Mouse (Mus musculus): ENCODE results near the gene Nfkbid. TPM values are rescaled to one million over a fixed set of nuclear protein-coding genes. Genes with fewer than 3 reads are reported as not detected.

Nfkbid gene
- polyA plus RNA-seq, 1 experiment from 2014 or later, result 1.7 TPM

DNA sequence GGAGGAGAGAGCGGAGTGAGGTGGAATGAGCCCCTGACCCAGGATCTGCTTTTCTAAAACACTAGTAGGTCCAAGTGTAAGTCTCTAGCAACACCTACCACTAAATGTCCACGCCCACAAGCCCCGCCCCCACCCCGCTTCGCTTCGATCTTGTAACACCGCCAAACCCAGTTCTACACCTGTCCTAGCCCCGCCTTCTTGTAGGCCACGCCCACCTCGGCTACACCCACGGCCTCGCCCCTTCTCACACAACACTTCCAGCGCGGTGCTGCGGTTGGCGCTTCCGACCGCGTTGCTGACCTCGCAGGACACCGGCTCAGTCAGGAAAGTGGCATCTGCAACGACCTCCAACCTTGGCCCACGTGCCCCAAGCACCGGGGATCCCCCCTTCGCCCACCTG lies 32.2 kb downstream of the Nfkbid start:
- Histone ChIP-seq H3K27ac (ENCODE audit: low read depth) (no peak overlapping the region), H3K9me3 (ENCODE audit: low read depth, low read length) (no peaks in the 10 kb centered on the region), H3K4me2 (no peak overlapping the region), H3K9ac (no peak overlapping the region), H3K36me3 (ENCODE audit: insufficient read depth) (no peaks in the 10 kb centered on the region), H3K4me3 (ENCODE audit: low read depth, low read length) (no peak overlapping the region), H3K27me3 (ENCODE audit: insufficient read depth, low read length) (peaks cover 67% of the 10 kb centered on the region), H3K4me1 (ENCODE audit: insufficient read depth) (no peaks in the 10 kb centered on the region)
- 3% methylated on average over 25 of the region's 25 CpGs for WGBS
- ATAC-seq (ENCODE audit: insufficient read depth), result no peak
- DNase-seq, result peak; percentile 32
- no peak for TF ChIP-seq CTCF (IDR thresholded peaks at IDR 0.05; ENCODE audit: low read depth)

GRCm38 (mm10) chr7:30454259-30454658 lies 32.7 kb downstream of the Nfkbid start:
- no peak overlapping the region for H3K4me2 ChIP-seq
- DNase-seq, result no peak
- no peaks in the 10 kb centered on the region for H3K36me3 ChIP-seq (ENCODE audit: insufficient read depth)
- no peak for TF ChIP-seq CTCF (IDR thresholded peaks at IDR 0.05; ENCODE audit: low read depth)
- H3K4me3 ChIP-seq (ENCODE audit: low read depth, low read length), result no peak overlapping the region
- H3K27me3 ChIP-seq (ENCODE audit: insufficient read depth, low read length), result peaks cover 72% of the 10 kb centered on the region
- H3K27ac ChIP-seq (ENCODE audit: low read depth), result no peak overlapping the region
- H3K9ac ChIP-seq, result no peak overlapping the region
- no peaks in the 10 kb centered on the region for H3K4me1 ChIP-seq (ENCODE audit: insufficient read depth)
- no peak for ATAC-seq (ENCODE audit: insufficient read depth)
- WGBS, result 10% methylated on average over 6 of the region's 6 CpGs
- H3K9me3 ChIP-seq (ENCODE audit: low read depth, low read length), result no peaks in the 10 kb centered on the region

DNA sequence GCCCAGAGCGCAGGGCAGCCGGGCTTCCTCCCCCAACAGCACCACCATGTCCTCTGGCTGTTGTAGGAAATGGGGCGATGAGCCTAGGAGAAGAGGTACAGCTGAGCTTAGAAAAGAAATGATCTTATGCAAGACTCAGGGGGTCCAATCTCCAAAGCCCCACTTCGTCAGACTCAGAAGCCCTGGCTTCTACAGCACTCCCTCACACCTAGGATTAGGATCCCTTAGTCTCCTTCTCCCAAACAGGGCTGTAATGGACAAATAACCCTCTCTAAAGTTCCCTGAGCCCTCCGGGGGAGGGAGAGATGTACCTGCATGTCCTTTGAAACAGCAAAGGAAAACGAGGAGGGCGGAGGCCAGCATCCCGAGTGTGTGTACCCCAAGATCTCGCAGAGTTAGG lies 35.0 kb downstream of the Nfkbid start:
- Histone ChIP-seq H3K4me2 (no peak overlapping the region), H3K27me3 (ENCODE audit: insufficient read depth, low read length) (peaks cover 94% of the 10 kb centered on the region), H3K4me3 (ENCODE audit: low read depth, low read length) (no peak overlapping the region), H3K9me3 (ENCODE audit: low read depth, low read length) (no peaks in the 10 kb centered on the region), H3K27ac (ENCODE audit: low read depth) (no peak overlapping the region), H3K4me1 (ENCODE audit: insufficient read depth) (no peaks in the 10 kb centered on the region), H3K36me3 (ENCODE audit: insufficient read depth) (no peaks in the 10 kb centered on the region), H3K9ac (no peak overlapping the region)
- no peak for TF ChIP-seq CTCF (IDR thresholded peaks at IDR 0.05; ENCODE audit: low read depth)
- no peak for ATAC-seq (ENCODE audit: insufficient read depth)
- under 1% methylated on average over 9 of the region's 9 CpGs for WGBS
- DNase-seq, result no peak

- peak overlapping the region; percentile 11; the same call in 1 of the 2 replicates for H3K4me2 ChIP-seq
- ATAC-seq (ENCODE audit: insufficient read depth), result no peak
- H3K27ac ChIP-seq (ENCODE audit: low read depth), result no peak overlapping the region
- TF ChIP-seq CTCF (IDR thresholded peaks at IDR 0.05; ENCODE audit: low read depth), result no peak
- 0 out of 2 replicates have a peak overlapping the region, but pooled peaks have one; percentile 2 for H3K4me3 ChIP-seq (ENCODE audit: low read depth, low read length)
- DNase-seq, result no peak
- H3K9ac ChIP-seq, result no peak overlapping the region
- peaks cover 93% of the 10 kb centered on the region for H3K27me3 ChIP-seq (ENCODE audit: insufficient read depth, low read length)
- no peaks in the 10 kb centered on the region for H3K36me3 ChIP-seq (ENCODE audit: insufficient read depth)
- 1% methylated on average over 31 of the region's 31 CpGs for WGBS
- H3K4me1 ChIP-seq (ENCODE audit: insufficient read depth), result no peaks in the 10 kb centered on the region
- no peaks in the 10 kb centered on the region for H3K9me3 ChIP-seq (ENCODE audit: low read depth, low read length)
These were observed 35.5 kb downstream of the Nfkbid start for GRCm38 (mm10) chr7:30456911-30457628.

DNA sequence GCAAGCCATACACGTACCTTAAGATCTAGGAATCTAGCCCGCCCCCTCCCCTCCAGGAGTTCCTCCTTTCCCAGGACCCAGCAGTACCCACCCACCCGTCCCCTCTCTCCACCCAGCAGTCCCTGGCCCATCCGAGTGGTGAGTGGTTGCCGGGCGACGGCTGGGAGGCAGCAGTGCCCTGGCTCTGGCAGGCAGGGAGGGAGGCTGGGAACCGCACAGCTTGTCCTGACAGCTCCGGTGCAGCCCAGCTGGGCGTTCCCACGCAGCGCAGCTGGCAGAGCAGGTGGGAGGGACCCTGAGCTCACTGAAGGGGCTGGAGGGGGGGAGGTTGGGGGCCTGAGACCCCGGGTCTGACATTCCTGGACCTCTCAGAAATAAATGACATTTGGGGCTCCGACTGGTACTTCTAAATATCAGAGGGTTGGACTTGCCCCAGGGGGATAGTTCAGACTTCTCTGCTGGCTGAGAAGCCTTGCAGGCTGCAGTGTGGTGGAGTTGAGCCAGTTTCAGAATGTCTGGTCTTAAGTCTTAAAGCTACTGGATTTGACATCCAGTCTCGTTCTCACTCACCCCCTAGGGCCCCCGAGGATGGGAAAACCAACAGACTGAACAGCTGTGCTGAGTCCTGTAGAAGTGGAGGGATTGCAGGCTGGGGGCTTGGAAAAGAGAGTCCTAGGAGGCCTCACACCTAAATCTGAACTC lies 36.2 kb downstream of the Nfkbid start, which contains the start of the genes Kirrel2 and Nphs1:
Gene Kirrel2 (minus strand): TSS at position 62 of the 702 bp plus-strand sequence.
Gene Nphs1 (plus strand): TSS at position 687 of the 702 bp plus-strand sequence.
- H3K27me3 ChIP-seq (ENCODE audit: insufficient read depth, low read length), result peaks cover 91% of the 10 kb centered on the region
- WGBS, result 2% methylated on average over 16 of the region's 16 CpGs
- H3K4me1 ChIP-seq (ENCODE audit: insufficient read depth), result no peaks in the 10 kb centered on the region
- TF ChIP-seq CTCF (IDR thresholded peaks at IDR 0.05; ENCODE audit: low read depth), result no peak
- 0 out of 2 replicates have a peak within 1 kb of the TSS, but pooled peaks have one; percentile 2 for H3K4me3 ChIP-seq (ENCODE audit: low read depth, low read length)
- peak within 1 kb of the TSS; percentile 11; the same call in 1 of the 2 replicates for H3K4me2 ChIP-seq
- H3K9me3 ChIP-seq (ENCODE audit: low read depth, low read length), result no peaks in the 10 kb centered on the region
- no peak within 1 kb of the TSS for H3K9ac ChIP-seq
- peak; percentile 21; the same call in 1 of the 2 replicates for ATAC-seq (ENCODE audit: insufficient read depth)
- no peaks in the 10 kb centered on the region for H3K36me3 ChIP-seq (ENCODE audit: insufficient read depth)
- H3K27ac ChIP-seq (ENCODE audit: low read depth), result no peak within 1 kb of the TSS
- peak; percentile 5 for DNase-seq

- no peak overlapping the region for H3K4me3 ChIP-seq (ENCODE audit: low read depth, low read length)
- WGBS, result 34% methylated on average over 6 of the region's 6 CpGs
- H3K36me3 ChIP-seq (ENCODE audit: insufficient read depth), result no peaks in the 10 kb centered on the region
- no peak for DNase-seq
- no peak overlapping the region for H3K27ac ChIP-seq (ENCODE audit: low read depth)
- H3K9me3 ChIP-seq (ENCODE audit: low read depth, low read length), result no peaks in the 10 kb centered on the region
- no peak for TF ChIP-seq CTCF (IDR thresholded peaks at IDR 0.05; ENCODE audit: low read depth)
- ATAC-seq (ENCODE audit: insufficient read depth), result no peak
- H3K4me1 ChIP-seq (ENCODE audit: insufficient read depth), result no peaks in the 10 kb centered on the region
- H3K27me3 ChIP-seq (ENCODE audit: insufficient read depth, low read length), result peaks cover 91% of the 10 kb centered on the region
- no peak overlapping the region for H3K9ac ChIP-seq
- H3K4me2 ChIP-seq, result no peak overlapping the region
These were observed 38.0 kb downstream of the Nfkbid start for GRCm38 (mm10) chr7:30459484-30459883.

DNA sequence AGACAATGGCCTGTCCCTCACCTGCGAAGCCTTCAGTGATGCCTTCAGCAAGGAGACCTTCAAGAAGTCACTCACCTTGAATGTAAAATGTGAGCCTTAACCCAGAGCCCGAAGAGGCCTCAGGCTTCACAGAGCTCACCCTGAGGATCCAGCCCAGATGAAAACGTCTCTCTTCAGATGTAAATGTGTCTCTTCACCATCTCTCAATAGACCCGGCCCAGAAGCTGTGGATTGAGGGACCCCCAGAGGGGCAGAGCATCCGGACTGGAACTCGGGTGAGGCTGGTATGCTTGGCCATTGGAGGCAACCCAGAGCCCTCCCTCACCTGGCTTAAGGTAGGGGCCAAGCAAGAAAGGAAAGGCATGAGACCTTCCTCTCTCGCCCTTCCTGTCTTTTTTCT lies 42.0 kb downstream of the Nfkbid start:
- no peak overlapping the region for H3K9ac ChIP-seq
- no peak overlapping the region for H3K27ac ChIP-seq (ENCODE audit: low read depth)
- 27% methylated on average over 7 of the region's 7 CpGs for WGBS
- ATAC-seq (ENCODE audit: insufficient read depth), result no peak
- no peaks in the 10 kb centered on the region for H3K9me3 ChIP-seq (ENCODE audit: low read depth, low read length)
- no peak overlapping the region for H3K4me3 ChIP-seq (ENCODE audit: low read depth, low read length)
- no peak overlapping the region for H3K4me2 ChIP-seq
- H3K4me1 ChIP-seq (ENCODE audit: insufficient read depth), result no peaks in the 10 kb centered on the region
- DNase-seq, result no peak
- no peaks in the 10 kb centered on the region for H3K36me3 ChIP-seq (ENCODE audit: insufficient read depth)
- no peak for TF ChIP-seq CTCF (IDR thresholded peaks at IDR 0.05; ENCODE audit: low read depth)
- H3K27me3 ChIP-seq (ENCODE audit: insufficient read depth, low read length), result peaks cover 88% of the 10 kb centered on the region
